Mouse (Mus musculus) kidney, embryonic 14.5 days (tissue): ENCODE data around the gene Tanc1. TPM values are rescaled to one million over a fixed set of nuclear protein-coding genes. Genes with fewer than 3 reads are reported as not detected.
A peak's percentile ranks its signal among the peaks of the same experiment; 100 is the strongest.

Source experiments
- ATAC-seq: fragments of 200-750 bp; cut with Nextera tagmentation; 2 replicates; pipeline ENCODE4 v1.8.0; 2017; ENCODE audit warnings: moderate number of reproducible peaks, mild to moderate bottlenecking, moderate TSS enrichment, moderate library complexity; ENCODE audit not compliant: low FRiP score, low TSS enrichment
- H3K27ac ChIP-seq: fragments of 300-500 bp; sonication (generic); 2 replicates; pipeline ENCODE4 v1.5.1; 2014; ENCODE audit warnings: low read depth, mild to moderate bottlenecking, low read length, moderate library complexity, mixed read lengths
- H3K27me3 ChIP-seq: fragments of 300-500 bp; sonication (generic); 2 replicates; pipeline ENCODE4 v1.6.1; 2014; ENCODE audit warnings: mild to moderate bottlenecking, low read length; ENCODE audit not compliant: control insufficient read depth, insufficient read depth
- H3K36me3 ChIP-seq: fragments of 300-500 bp; sonication (generic); 2 replicates; pipeline ENCODE4 v1.6.1; 2014; ENCODE audit warnings: low read length, mixed read lengths; ENCODE audit not compliant: control insufficient read depth, insufficient read depth
- H3K4me1 ChIP-seq: fragments of 300-500 bp; sonication (generic); 2 replicates; pipeline ENCODE4 v1.6.1; 2014; ENCODE audit warnings: low read length, mixed read lengths; ENCODE audit not compliant: control insufficient read depth, insufficient read depth
- H3K4me2 ChIP-seq: fragments of 300-500 bp; sonication (generic); replicated peaks from 2 replicates; pipeline ENCODE4 v1.6.1; 2014; ENCODE audit warnings: low read depth, mild to moderate bottlenecking, low read length
- H3K4me3 ChIP-seq: fragments of 300-500 bp; sonication (generic); 2 replicates; pipeline ENCODE4 v1.5.1; 2014; ENCODE audit warnings: mild to moderate bottlenecking, low read length
- H3K9ac ChIP-seq: fragments of 300-500 bp; sonication (generic); 2 replicates; pipeline ENCODE4 v1.6.1; 2014; ENCODE audit warnings: low read depth, mild to moderate bottlenecking, low read length, moderate library complexity
- H3K9me3 ChIP-seq: fragments of 300-500 bp; sonication (generic); 2 replicates; pipeline ENCODE4 v1.6.1; 2016; ENCODE audit warnings: low read length; ENCODE audit not compliant: control insufficient read depth
- WGBS: fragments of 180-500 bp; shearing (Covaris S2); extraction: QIAGEN DNeasy Blood & Tissue Kit; methylation state at CpG from one replicate; pipeline ENCODE4 v1.1.7; 2014; 5-methylcytosine and 5-hydroxymethylcytosine counted together
- polyA plus RNA-seq: library from polyadenylated mRNA; unstranded; fragments of >200 nt; fragmentation: Nextera tagmentation; extraction: Ambion mirVana; gene quantifications from 2 replicates; pipeline ENCODE4 v1.2.1, GENCODE M21; 2014

The Tanc1 gene
- polyA plus RNA-seq, 1 experiment from 2014 or later = 43.8 TPM

DNA sequence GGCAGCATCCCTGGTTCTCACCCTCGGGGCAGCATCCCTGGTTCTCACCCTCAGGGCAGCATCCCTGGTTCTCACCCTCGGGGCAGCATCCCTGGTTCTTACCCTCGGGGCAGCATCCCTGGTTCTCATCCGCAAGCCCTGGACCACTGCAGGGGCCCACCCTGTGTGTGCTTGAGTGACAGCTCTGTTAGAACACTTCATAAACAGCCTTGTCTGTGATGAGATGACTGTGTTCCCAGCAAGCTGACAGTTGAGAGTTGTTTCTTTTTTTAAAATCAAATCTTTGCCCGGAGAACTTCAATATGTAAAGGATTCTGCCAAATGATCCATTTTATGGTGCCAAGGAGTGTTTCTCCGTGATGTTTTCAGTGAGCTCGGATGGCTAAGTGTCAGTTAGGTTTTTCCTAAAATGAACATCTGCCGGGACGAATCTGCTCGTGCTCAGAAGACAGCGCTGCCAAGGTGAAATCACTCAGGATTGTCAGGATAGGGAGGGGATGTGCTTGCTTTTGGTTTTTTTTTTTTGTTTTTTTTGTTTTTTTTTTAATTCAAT, 216.3 kb downstream of the Tanc1 start:
- no peak for ATAC-seq
- Histone ChIP-seq H3K4me1 (peaks cover 31% of the 10 kb centered on the region), H3K4me3 (no peak overlapping the region), H3K4me2 (no peak overlapping the region), H3K27me3 (no peaks in the 10 kb centered on the region), H3K9ac (no peak overlapping the region), H3K9me3 (no peaks in the 10 kb centered on the region), H3K27ac (peak overlapping the region; percentile 55; the same call in 1 of the 2 replicates), H3K36me3 (peaks cover 31% of the 10 kb centered on the region)
- 44% methylated on average over 11 of the region's 11 CpGs for WGBS

DNA sequence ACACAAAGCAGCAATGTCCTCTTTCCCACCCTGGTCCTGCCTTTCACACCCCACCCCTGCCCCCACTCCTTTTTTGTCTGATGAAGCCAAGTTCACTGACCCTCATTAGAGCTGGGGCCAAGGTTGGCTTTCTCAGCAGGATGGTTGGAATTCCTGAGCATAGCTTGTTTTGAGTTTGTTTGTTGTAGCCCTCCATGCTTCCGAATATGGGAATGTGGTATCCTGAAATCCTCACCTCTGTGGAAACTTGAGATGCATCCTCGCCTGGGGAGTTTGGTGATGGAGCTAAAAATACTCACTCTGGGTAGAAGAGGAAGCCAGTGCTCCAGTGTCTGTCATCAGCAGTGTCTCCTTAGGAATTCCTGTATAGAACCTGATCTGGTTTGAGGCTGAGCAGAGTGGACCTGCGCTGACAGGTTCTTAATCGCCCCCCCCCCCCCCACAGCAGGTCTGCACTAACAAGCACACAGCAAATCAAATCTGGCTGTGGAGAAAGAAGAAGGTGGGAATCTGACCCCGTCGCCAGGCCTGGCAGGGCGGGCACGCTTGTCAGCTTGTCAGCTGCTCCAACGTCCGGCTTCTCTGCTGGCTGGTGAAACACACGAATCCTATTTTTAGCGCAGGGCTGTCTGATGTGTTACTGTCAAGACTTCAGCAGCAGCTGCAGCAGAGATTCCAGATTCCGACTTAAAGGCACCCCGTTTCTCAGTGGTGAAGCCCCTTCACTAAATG, 217.1 kb downstream of the Tanc1 start:
- no peak overlapping the region for H3K4me3 ChIP-seq
- no peaks in the 10 kb centered on the region for H3K27me3 ChIP-seq
- no peak overlapping the region for H3K9ac ChIP-seq
- 21% methylated on average over 14 of the region's 14 CpGs for WGBS
- peaks cover 37% of the 10 kb centered on the region for H3K36me3 ChIP-seq
- no peak overlapping the region for H3K4me2 ChIP-seq
- H3K4me1 ChIP-seq = peaks cover 31% of the 10 kb centered on the region
- ATAC-seq = peak; percentile 81
- peak overlapping the region; percentile 72 for H3K27ac ChIP-seq
- no peaks in the 10 kb centered on the region for H3K9me3 ChIP-seq

DNA sequence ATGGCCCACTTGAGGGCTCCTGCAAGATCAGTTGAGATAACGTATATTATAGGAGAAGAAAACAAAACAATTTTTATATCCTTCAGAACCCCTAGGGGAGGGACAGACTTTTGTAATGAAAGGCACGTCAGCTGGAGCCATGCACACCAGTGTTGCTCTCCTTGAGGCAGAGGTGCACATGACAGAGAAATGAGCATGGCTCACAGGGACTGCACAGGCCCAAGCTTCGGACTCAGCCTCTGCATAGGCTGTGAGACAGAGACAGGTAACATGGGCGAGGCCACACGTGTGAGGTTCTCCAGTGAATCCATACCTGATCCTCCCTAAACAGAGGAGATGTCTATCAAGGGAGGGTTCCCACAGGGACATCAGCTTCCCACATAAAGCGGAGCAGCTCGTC, 217.9 kb downstream of the Tanc1 start:
- H3K4me3 ChIP-seq = no peak overlapping the region
- H3K27ac ChIP-seq = peak overlapping the region; percentile 72; the same call in 1 of the 2 replicates
- peaks cover 37% of the 10 kb centered on the region for H3K36me3 ChIP-seq
- no peaks in the 10 kb centered on the region for H3K9me3 ChIP-seq
- no peaks in the 10 kb centered on the region for H3K27me3 ChIP-seq
- H3K4me1 ChIP-seq = peaks cover 31% of the 10 kb centered on the region
- 71% methylated on average over 7 of the region's 7 CpGs for WGBS
- no peak overlapping the region for H3K9ac ChIP-seq
- peak; percentile 22; the same call in 1 of the 2 replicates for ATAC-seq
- H3K4me2 ChIP-seq = no peak overlapping the region

DNA sequence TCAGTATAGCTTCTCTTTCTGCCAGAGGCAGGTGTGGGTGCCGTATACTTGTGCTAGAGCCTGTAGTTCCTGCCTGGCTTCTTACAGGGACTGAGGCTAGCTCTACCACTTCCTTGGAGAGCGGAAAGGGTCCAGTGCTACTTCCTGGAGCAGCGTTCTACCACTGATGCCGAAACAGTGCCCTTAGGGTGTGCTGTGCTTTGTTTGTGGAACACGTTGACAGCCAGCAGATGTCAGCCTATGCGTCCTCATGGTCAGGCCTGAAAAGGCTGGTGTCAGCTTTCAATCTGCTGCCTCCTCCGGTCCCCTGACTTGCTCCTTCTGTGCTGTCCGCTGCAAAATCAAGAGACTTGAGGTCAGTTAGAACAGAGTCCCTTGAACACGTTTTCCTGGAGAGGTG, 218.3 kb downstream of the Tanc1 start:
- Histone ChIP-seq H3K9me3 (no peaks in the 10 kb centered on the region), H3K27ac (peak overlapping the region; percentile 44; the same call in 1 of the 2 replicates), H3K27me3 (no peaks in the 10 kb centered on the region), H3K36me3 (peaks cover 40% of the 10 kb centered on the region), H3K4me1 (peaks cover 31% of the 10 kb centered on the region), H3K4me3 (no peak overlapping the region), H3K4me2 (no peak overlapping the region), H3K9ac (no peak overlapping the region)
- WGBS = 23% methylated on average over 9 of the region's 9 CpGs
- peak; percentile 41 for ATAC-seq

DNA sequence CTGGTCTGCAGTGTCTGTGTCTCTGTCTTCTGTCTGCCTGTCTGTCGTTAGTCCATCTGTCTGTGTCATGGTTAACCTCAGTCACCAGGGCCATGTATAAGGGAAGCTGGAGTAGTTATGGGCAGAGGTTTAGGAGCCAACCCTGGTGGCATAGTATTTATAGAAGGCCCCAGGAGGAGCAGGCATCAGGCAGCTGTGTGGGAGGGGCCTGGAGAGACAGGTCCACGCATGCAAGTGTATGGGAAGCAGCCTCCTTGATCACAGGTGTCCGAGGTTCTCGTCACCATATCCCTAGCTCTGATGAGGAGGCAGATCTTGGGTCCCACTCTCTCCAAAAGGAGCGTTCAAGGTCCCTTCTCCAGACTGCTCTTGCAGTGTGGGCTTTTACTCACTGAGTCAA, 219.1 kb downstream of the Tanc1 start:
- 71% methylated on average over 5 of the region's 5 CpGs for WGBS
- H3K27ac ChIP-seq = no peak overlapping the region

DNA sequence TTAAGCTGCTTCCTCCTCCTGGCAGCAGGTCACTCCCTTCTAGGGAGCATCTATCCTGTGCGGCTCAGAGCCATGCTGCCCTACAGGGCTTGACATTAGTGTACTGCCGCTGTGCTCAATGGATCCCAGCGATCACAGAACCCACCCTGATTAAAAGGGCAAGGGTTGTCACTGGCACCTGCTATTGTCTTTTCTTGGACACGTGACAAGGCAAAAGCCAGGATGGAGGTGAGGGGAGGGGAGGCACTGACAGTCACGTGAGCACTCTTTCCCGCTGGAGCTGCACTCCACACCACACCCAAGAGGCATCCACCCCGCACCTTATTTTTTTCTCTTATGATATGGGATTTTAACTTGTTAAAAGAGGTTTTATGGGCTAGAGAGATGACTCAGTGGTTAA, 220.0 kb downstream of the Tanc1 start:
- no peak for ATAC-seq
- H3K9me3 ChIP-seq = no peaks in the 10 kb centered on the region
- no peak overlapping the region for H3K4me3 ChIP-seq
- no peak overlapping the region for H3K27ac ChIP-seq
- peaks cover 31% of the 10 kb centered on the region for H3K4me1 ChIP-seq
- peaks cover 50% of the 10 kb centered on the region for H3K36me3 ChIP-seq
- H3K4me2 ChIP-seq = no peak overlapping the region
- no peaks in the 10 kb centered on the region for H3K27me3 ChIP-seq
- 78% methylated on average over 7 of the region's 7 CpGs for WGBS
- H3K9ac ChIP-seq = no peak overlapping the region

More for the DNA sequence above, 219.1 kb downstream of the Tanc1 start:
- ATAC-seq = no peak
- Histone ChIP-seq H3K9ac (no peak overlapping the region; the same call in 1 of the 2 replicates), H3K9me3 (no peaks in the 10 kb centered on the region), H3K36me3 (peaks cover 47% of the 10 kb centered on the region), H3K4me1 (peaks cover 31% of the 10 kb centered on the region), H3K27me3 (no peaks in the 10 kb centered on the region), H3K4me3 (no peak overlapping the region), H3K4me2 (no peak overlapping the region)

DNA sequence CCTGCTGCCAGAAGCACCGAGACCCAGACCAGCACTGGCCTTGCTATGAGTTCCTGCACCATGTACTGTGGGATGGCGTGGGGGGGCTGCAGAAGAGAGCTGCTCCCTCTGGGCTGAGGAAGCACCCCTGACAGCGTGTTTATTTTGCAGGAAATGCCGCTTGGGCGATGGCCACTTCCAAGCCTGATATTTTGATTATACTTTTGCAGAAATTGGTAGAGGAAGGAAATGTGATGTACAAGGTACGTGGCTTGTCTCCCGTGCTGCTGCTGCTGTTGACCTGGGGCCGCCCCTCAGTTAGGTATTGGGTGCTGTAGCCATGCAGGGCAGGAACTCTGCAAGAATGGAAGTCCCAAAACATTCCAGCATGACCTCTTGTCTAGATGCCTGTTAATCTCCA, 227.0 kb downstream of the Tanc1 start:
- H3K4me3 ChIP-seq = no peak overlapping the region
- WGBS = 79% methylated on average over 8 of the region's 8 CpGs
- peaks cover 82% of the 10 kb centered on the region for H3K36me3 ChIP-seq
- H3K9ac ChIP-seq = no peak overlapping the region
- H3K9me3 ChIP-seq = no peaks in the 10 kb centered on the region
- H3K4me2 ChIP-seq = no peak overlapping the region
- H3K4me1 ChIP-seq = peaks cover 2% of the 10 kb centered on the region; the same call in 1 of the 2 replicates
- no peak overlapping the region for H3K27ac ChIP-seq
- H3K27me3 ChIP-seq = no peaks in the 10 kb centered on the region
- no peak for ATAC-seq

DNA sequence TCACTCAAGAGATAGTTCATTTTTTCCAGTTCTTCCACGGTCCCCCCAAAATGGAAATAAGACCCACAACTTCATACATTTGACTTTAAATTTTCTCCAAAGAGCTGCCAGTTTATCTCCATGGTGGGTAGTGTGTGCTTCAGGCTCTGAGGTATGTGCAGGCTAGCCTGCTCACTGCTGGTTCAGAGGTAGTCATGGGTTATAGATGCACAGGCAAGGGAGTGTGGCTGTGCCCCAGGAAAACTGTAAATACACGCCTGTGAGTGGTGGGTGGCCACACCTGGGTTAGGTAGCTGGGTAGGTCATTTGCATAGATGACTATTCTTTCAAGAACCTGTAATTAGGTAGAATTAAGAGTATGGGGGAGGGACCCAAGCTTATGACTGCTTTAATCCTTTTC, 227.9 kb downstream of the Tanc1 start:
- Histone ChIP-seq H3K27me3 (no peaks in the 10 kb centered on the region), H3K9me3 (no peaks in the 10 kb centered on the region), H3K36me3 (peaks cover 79% of the 10 kb centered on the region), H3K4me1 (peaks cover 2% of the 10 kb centered on the region; the same call in 1 of the 2 replicates), H3K4me2 (no peak overlapping the region), H3K4me3 (no peak overlapping the region), H3K9ac (no peak overlapping the region), H3K27ac (no peak overlapping the region)
- 82% methylated on average over 2 of the region's 2 CpGs for WGBS
- no peak for ATAC-seq

DNA sequence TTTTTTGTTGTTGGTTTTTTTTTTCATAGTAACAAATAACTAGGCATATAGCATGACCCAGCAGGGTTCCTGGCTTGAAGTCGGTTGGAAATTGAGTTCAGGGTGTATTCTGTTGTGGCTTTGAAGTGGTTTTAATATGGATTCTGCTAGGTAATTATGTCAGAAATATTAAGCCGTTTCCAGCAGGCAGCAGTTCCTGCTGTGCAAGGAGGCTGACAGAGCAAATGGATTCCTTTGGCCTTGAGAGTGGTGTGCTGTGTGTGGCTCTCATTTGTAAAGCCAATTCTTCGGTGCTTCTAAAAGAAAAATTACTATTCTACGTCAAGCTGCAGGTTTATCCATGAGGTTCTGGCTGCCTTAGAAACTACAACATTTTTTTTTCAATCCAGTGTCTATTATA, 228.3 kb downstream of the Tanc1 start:
- Histone ChIP-seq H3K36me3 (peaks cover 79% of the 10 kb centered on the region), H3K4me3 (no peak overlapping the region), H3K27me3 (no peaks in the 10 kb centered on the region), H3K27ac (no peak overlapping the region), H3K9me3 (no peaks in the 10 kb centered on the region), H3K4me2 (no peak overlapping the region), H3K4me1 (peaks cover 2% of the 10 kb centered on the region; the same call in 1 of the 2 replicates), H3K9ac (no peak overlapping the region)
- ATAC-seq = no peak
- WGBS = 76% methylated on average over 4 of the region's 4 CpGs
